Mouse (Mus musculus) heart, postnatal 25 days (tissue): ENCODE measurements at regions not wholly inside any gene's neighbourhood (a gene's known extent, or its start where the extent isn't known, plus 50 kb on each side); places are given as distances from the start of the nearest gene placed in this dataset.
"Not testable (repeated sequence)": the region's sequence is repeated elsewhere in the genome, so short reads cannot be mapped to it uniquely, and the experiment has no call there.

Experiments used
- DNase-seq: peaks from one replicate; pipeline ENCODE4 v3.0.0; 2022; ENCODE audit warnings: low spot score
- intact Hi-C: fragments of 180-260 bp; cut with DNase I; formaldehyde crosslinking; loops from one replicate; pipeline ENCODE4 v1.15.1; 2025

DNA sequence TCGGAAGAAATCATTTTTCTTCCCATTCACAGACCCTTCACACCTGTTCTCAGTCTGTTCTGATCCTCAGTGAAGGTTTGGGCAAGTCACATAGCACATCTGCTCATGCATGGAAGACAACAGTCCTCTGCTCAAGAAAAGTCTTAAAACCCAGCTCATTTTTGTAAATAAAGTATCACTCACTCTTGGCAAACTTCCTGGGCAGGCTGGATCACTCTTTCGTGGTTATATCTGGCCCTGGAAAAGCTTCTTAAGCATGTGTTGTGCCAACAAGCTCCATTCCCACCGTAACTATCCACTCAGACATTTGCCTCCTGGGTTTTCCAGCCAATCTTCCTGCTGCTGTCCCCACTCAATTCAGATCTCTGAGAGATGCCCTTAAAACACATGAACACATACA lies 103.2 kb upstream of the Cep85l start:
- no peak for DNase-seq
- intact Hi-C loops = no loop called here

DNA sequence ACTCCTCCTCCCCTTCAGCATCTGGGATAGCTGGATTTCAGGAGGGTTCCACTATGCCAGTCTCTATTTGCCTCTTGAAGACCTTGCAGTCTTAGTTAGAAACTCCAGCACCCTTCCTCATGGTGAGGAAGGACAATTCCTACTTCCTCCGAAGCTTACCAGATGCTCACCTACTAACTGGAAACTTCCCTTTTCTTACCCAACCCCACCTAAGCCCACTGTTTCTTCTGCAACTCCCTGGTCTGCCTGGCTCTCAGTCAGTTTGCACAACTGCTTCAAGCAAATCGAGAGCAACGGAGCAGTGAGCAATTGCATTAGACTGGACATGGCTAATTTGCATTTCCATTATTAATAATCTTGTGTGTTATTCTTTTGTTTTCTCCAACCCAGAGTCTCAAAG lies 90.5 kb upstream of the Cep85l start:
- DNase-seq = no peak
- intact Hi-C loops = no loop called here

DNA sequence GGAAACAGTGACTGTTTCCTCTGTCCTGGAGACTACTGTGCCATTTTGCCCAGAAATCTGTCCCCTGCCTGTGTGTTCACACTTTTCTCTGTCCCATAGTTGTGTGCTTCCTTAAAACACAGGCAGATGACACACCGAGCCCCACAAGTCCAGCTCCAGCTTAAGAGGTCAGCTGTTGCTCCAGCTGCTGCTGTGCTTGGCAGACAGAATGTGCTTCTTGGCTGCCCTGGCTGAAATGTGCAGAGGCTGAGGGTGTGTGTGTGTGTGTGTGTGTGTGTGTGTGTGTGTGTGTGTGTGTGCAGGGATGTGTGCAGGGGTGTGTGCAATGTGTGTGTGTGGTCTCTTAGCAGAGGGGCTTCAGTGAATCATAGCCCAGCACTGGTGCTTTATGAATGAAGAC lies 89.9 kb upstream of the Cep85l start:
- intact Hi-C loops = no loop called here

DNA sequence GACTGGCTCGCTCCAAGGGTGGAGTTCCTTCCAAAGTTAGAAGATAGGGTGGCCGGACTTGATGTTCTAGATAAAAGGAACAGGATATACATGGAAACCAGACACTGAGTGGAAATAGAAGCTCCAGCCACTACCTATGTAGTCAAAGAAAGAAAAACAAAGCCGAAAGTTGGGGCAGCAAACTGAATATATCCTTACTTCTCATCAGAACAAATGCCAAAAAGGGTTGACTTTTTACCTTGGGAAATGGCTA lies 88.5 kb upstream of the Cep85l start:
- intact Hi-C loops = no loop called here
- no peak for DNase-seq

More for the DNA sequence above, 89.9 kb upstream of the Cep85l start:
- DNase-seq = peak; percentile 55

DNA sequence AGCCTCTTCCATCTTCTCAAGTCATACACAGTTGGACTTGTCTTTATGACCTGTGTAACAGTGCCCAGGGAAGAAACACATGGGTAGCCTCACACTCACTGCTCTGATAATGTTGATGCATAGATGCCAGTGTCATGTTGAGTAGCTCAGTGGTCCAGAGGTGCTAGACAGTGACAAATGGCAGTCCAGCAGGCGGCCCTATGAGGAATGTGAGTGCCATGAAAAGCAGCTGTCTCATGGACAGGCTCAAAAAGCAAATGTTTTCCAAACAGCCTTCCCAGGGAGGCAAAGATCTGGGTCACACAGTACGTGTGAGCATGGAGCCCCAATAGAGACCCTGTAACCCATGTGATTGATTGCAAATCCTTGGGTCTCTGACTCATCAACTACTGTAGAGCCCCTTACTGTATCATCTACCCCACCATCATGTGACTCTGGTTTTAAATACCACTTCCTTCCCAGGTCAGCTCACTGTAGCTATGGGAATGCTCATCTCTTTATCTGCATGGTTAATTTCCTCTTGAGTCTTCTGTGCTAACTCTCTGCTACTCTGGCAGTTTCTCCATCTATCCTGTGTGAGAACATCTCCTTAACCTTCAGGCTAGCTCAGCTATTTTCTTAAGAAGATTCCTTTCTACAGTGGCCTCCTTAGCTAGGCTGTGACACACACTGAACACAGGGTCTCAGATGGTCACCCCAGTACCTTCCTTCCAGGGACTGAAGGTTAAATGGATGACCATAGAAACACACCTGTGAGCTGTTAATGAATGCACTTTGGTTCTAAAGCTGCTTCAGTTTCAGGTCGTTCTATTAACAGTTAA lies 87.9 kb upstream of the Cep85l start:
- intact Hi-C loops = loop anchor here (2.0 kb wide), 1 partner anchor 41 kb away; no protein-coding TSS in a partner anchor
- no peak for DNase-seq

DNA sequence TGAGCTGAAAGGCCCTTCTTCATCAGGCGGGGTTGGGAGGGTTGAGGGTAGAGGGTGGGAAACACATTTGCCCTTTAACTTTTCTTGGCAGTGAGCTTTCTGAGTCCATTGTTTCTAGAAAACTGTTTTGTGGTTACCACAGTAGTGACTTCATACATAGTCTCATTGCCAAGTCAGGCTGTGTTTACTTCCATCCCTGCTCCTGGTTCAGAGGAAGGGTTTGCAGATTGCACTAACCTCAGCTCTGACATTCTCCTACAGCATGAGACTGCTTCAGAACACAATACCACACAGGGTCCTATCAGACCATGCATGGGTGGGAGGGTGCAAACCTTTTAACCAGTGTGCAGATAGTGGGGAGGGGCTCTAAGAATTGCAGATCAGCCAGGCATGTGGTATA lies 87.1 kb upstream of the Cep85l start:
- DNase-seq = peak; percentile 48
- intact Hi-C loops = loop anchor here (2.0 kb wide), 1 partner anchor 42 kb away; no protein-coding TSS in a partner anchor

DNA sequence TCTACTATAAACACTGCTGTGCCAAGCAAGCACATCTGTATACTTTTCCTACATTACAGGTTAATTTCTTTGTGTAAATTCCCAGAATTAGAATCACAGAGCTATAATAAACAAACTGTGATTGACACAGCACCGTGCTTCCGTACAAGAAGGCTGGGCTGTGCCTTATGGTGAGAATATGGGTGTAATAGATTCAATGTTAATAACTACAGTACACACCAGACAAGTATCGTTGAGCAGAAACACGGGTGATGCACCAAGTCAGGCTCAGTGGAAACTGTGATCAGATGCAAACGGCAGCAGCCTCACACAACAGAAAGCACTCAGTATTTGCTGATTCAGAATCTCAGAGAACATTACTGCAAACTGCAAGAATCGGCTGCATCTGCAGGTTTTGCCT lies 86.5 kb upstream of the Cep85l start:
- no peak for DNase-seq
- intact Hi-C loops = loop anchor here (2.0 kb wide), 1 partner anchor 43 kb away; no protein-coding TSS in a partner anchor

DNA sequence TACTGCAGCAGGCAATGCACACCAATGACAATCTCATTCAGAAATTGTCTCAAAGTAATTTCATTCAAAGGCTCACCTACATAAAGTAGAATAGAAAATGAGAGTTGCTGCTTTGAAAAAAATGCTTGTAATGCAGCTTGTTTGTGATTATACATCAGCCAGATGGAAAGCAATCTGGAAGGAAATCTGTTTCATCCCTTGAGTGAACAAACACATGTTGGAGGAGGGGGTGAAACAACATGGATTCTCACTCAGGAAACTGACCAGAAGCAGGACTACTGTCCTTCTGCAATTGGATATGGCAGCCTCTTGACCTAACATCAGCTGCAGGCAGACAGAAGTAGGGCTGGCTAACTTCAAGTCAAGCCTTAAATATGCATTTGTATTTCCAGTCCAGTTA lies 84.8 kb upstream of the Cep85l start:
- intact Hi-C loops = loop anchor here (5.0 kb wide), 2 partner anchors 67 to 87 kb away; partner anchors contain the start of gene Cep85l
- DNase-seq = no peak

DNA sequence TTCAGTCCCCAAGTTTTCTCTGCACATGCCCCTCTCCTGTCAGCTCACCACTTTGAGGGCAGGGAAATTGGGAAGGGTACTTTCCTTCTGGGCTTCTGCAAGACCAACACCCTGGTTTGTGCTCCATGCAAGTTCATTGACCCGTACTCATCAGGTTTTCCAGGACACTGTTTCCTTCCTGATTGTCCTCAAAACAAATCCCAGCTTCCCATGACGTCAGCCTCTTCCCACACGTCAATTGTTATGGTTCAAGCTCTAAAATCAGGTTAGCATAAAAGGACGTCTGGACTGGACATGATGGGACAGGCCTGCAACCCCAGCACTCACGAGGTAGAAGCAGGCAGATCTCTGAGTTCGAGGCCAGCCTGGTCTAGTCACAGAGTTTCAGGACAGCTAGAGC lies 84.3 kb upstream of the Cep85l start:
- DNase-seq = peak; percentile 42
- intact Hi-C loops = loop anchor here (5.0 kb wide), 2 partner anchors 67 to 87 kb away; partner anchors contain the start of gene Cep85l

DNA sequence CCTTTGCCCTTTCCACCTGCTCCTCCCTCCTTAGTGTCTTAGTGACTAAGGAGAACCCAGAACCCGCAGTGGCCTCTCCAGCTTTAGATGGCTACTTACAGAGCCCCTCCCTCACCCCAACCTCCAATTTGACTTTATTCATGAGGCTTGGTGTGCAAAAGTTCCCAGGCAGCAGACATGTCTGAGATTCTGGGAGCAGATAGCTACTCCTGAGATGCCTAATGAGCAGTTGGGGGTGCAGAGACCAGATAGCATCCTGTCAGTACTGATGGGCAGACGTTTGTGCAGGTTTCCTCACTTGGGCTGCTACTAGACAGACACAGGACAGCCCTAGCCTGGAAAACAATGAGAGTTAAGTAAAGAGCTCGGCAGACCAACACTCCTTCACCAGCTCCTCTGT lies 83.7 kb upstream of the Cep85l start:
- intact Hi-C loops = loop anchor here (5.0 kb wide), 2 partner anchors 66 to 86 kb away; partner anchors contain the start of gene Cep85l
- DNase-seq = no peak

DNA sequence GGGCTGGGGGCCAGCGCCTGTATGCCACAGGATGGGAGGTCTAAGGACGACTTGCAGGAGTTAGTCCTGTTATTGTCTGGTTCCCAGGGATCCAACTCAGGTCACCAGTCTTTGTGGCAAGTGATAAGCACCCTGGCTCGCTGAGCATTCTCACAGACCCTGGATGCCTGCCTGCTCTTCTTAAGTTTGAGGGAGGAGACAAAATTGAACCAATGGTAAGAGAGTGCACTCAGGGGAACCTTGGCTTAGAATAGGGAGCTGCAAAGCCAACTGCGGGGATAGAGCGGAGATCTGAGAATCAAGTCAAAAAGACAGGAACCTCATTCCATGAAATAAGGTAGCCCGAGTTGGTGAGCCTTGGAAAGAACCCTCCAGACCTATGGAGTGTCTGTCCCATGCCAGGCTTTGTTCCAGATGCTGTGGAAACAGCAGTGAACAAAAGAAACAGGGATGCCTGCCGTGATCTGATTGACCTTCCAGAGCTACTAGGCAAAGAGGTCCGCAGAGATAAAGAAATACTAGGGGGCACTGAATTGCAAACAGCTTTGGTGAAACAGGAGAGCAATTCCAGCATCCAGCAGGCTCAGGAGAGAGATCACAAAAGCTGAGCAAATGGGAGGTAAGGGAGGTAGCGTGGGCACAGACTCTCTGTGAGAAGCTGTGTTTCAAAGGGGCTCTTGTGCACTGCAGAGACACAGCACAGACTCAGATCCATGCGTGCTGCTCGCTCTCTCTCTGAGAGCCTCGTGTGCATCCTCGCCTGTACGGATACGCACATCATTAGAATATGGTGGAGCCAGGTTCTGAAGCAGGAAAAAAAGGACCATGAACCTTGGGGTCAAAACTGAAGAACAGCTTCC lies 82.9 kb upstream of the Cep85l start:
- intact Hi-C loops = loop anchor here (5.0 kb wide), 2 partner anchors 65 to 85 kb away; partner anchors contain the start of gene Cep85l
- DNase-seq = peak; percentile 63

DNA sequence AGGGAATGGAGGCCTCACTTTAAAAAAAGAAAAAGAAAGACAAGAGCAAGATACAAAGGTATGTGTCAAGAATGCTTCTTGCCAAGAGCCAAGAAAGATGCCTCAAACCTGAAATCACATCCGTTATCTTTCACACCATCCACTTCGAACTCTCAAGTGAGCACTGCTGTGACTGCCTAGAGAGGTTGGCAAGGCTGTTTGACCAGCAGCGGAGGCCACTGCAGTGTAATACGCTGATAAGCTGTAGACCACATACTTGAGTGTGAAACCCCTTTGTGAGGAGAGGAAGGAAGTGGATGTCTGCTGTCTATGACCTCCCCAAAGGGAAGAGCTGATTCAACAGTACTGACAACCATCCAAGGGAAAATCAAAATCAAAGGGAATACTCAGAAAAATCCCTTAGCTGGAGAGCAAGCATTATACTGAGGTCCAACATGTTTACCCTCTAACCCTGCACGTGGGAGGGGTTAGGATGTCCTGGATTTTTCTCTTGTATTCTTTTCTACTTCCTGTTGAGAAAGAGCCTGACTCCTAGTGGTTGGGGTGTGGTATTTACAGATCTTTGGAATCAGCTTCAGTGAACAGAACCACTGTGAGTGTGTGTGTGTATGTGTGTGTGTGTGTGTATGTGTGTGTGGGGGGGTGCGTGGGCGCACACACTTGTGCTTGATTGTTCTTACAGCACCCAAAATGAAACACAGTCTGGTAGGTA lies 81.5 kb upstream of the Cep85l start:
- intact Hi-C loops = loop anchor here (2.0 to 5.0 kb wide), 3 partner anchors 22 to 84 kb away; partner anchors contain the start of gene Cep85l
- no peak for DNase-seq

DNA sequence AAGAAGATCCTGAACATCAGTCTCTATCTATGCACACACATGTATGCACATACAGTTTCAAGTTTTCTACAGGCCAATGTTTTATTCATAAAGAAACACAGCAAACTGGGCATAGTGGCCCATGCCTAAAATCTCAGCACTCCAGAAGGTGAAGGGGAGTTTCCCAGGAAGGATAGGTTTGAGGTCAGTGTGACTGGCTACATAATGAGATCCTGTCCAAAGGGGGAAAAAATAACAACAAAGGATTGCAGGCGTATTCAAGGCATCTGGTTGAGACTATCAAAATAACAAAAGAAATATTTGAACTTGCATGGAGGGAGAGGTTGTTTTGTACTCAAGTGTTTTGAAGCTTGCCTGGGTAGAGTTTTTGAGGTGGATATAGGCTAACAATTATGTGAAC lies 80.0 kb upstream of the Cep85l start:
- intact Hi-C loops = loop anchor here (2.0 to 5.0 kb wide), 3 partner anchors 21 to 82 kb away; partner anchors contain the start of gene Cep85l
- not testable (repeated sequence) for DNase-seq

DNA sequence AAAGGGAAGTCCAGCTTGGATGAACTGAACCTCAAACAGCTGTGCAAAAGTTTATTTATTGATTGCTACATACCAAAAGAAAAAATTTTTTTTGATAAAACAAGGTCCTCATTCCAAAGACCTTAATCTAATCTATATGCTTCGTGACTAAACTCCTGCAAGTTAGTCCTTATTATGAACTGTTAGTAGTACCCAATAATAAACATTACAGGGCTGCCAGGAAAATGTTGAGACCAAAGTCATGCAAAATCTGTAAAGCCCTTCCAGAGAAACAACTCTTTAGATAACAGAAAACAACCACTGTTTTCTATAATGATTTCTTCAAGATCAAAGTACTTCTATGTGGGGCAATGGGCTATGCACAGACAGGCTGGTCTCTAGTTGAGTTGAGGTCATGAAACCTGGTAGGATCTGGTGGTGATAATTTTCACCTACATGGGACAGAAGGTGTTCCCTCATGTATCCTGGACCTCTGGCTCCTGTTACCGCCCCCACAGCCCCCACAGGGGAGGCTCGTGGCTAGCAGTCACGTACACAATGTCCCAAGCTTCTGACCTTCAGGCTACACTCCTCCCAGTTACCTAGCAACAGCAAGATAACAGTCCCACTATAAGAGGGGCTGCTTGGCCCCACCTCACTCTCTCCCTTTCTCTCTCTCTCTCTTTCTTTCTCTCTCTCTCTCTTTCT lies 76.4 kb upstream of the Cep85l start:
- intact Hi-C loops = no loop called here
- DNase-seq = no peak

DNA sequence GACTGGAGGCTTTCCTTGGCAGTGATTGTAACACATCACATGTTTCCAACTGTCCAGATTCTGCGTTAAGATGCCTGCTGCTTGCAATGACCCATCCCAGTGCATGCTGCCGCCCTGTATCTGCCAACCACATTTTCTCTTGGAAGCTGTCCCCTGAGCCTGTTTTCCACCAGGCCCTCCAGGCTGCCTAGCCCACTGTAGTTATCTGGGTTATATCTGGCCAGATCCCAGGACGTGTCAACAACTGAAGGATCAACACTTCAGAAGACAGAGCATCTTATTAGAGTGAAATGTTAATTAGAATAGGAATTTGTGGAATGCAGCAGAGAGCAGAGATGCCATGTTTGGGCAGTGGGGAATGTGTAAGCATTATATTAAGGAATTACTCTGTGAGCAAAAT lies 65.0 kb upstream of the Cep85l start:
- DNase-seq = no peak
- intact Hi-C loops = no loop called here

DNA sequence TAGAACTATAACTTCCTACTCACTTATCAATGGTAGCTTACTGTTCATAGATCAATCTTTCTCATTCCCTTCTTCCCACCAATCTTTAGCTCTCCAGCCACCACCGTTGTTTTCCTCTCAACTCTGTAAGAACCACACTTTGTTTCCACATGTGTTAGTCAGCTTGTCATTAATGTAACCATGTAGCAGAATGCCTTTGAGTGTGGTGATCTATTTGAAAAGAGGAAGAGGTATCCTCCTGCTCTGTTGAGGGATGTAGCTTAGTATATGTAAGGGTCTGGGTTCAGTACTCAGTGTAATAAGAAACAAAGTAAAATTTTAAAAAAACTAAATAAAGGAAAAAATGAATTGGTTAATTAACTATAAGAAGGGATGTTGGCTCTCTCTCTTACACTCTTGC lies 63.7 kb upstream of the Cep85l start:
- no peak for DNase-seq
- intact Hi-C loops = no loop called here

DNA sequence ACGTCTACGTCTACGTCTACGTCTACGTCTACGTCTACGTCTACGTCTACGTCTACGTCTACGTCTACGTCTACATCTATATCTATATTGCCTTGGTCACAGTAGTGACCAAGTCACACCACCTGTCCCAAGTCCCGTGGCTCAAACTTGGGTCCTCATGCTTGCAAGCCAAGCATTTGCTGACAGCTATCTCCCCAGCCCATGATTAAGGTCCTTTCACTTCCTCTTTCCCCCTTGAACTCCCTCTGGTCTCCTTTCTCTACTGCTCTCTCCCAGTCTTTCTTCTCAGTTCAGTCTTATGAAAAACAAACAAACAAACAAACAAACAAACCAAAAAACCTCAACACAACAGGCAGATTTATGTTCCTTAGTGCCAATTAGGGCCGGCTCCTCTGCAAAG lies 63.2 kb upstream of the Cep85l start:
- no peak for DNase-seq

DNA sequence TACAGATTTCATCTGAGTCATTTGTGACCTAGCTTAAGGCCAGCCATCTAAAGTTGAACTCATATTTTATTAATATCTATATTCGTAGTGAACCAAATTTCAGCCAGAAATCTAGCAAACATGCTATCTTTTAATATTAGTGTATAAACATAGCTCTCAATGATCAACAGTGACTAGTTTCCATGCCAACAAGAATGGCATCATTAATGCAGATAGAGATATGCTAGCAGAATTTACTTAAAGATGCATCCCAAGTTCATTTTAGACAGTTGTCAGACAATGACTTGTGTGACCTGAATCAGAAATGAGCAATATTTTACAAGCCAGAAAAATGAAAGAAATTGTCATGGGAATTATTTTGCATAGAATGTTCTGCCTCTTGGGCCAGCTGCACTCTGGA lies 60.5 kb upstream of the Cep85l start:
- DNase-seq = no peak
- intact Hi-C loops = no loop called here

More for the DNA sequence above, 63.2 kb upstream of the Cep85l start:
- intact Hi-C loops = no loop called here

DNA sequence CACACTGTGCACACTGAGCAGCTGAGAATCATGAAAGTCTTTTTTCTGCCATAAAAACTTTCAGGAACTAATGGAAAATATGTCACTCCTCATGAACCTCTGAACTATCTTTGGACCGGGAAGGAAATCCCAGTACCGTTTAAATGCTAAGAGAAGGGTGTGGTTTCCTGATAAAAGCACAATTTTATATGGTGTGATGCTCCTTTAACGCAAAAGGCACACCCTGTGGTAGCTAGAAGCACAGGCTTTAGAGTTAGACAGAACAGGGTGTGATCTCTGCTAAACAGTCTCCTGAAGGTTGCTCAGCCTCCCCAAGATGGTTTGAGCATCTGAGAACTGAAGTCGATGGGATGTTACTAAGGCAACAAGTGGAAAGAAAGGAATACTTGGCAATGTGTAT lies 58.6 kb upstream of the Cep85l start:
- intact Hi-C loops = loop anchor here (2.0 kb wide), 2 partner anchors 22 to 70 kb away; no protein-coding TSS in a partner anchor
- DNase-seq = no peak
